ENCODE assay signal across 8 mouse cellular contexts in the genomic region with DNA sequence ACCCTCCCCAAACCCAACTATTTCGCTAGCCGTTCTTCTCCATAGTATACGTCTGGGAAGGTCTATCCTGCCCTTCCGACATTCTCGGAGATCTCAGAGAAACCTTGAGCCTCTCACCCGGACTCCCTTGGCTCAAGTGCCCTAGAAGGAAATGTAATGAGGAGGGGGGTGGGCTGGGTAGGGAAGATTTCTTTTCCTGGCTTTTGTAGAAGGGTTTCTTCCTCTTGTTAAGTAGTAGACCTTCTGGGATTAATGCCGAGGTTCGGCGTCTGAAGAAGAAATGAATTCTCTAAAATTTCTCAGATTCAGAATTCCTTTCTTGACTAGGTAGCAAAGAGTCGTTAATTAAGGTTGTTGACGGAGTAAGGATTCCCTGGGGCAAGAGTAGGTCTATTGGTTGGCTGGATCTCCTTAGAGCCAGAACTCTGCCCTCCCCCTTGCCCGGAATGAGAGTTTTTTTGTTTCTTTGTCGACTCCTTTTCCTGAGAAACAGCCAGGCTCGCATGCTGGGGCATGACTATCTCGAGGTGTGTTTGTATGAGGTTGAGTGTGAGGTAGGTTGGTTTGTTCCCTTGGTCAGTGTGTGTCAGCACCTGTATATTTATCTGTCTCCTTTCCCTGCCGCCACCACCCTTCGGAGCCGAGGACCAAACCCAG. TPM values are rescaled to one million over a fixed set of nuclear protein-coding genes. Genes with fewer than 3 reads are reported as not detected.
DNase-seq lines count a peak whose midpoint lies in the region; ATAC-seq lines count a peak whose summit lies in the region.

No protein-coding gene starts in this region.

- no peaks in the 10 kb centered on the region for H3K27me3 ChIP-seq in lung, embryonic 15.5 days
- H3K27me3 ChIP-seq in forebrain, embryonic 10.5 days (ENCODE audit: poor library complexity, severe bottlenecking) = peaks cover 53% of the 10 kb centered on the region
- peaks cover 38% of the 10 kb centered on the region for H3K27me3 ChIP-seq in midbrain, embryonic 15.5 days (replicated peaks)

- H3K27ac ChIP-seq in lung, embryonic 15.5 days = peak overlapping the region; percentile 90
- peak overlapping the region; percentile 65 for H3K27ac ChIP-seq in forebrain, embryonic 10.5 days
- H3K27ac ChIP-seq in midbrain, embryonic 15.5 days = no peak overlapping the region

- H3K4me2 ChIP-seq in lung, embryonic 15.5 days = peak overlapping the region; percentile 66
- peak overlapping the region; percentile 53 for H3K4me2 ChIP-seq in midbrain, embryonic 15.5 days

- H3K4me1 ChIP-seq in lung, embryonic 15.5 days = peaks cover 50% of the 10 kb centered on the region
- peaks cover 35% of the 10 kb centered on the region for H3K4me1 ChIP-seq in forebrain, embryonic 10.5 days
- H3K4me1 ChIP-seq in midbrain, embryonic 15.5 days = peaks cover 9% of the 10 kb centered on the region

- H3K9ac ChIP-seq in lung, embryonic 15.5 days = peak overlapping the region; percentile 62
- H3K9ac ChIP-seq in midbrain, embryonic 15.5 days = 0 out of 2 replicates have a peak overlapping the region, but pooled peaks have one; percentile 8

- WGBS in lung, embryonic 15.5 days = 5% methylated on average over 18 of the region's 18 CpGs
- WGBS in forebrain, embryonic 10.5 days = 3% methylated on average over 18 of the region's 18 CpGs
- 6% methylated on average over 18 of the region's 18 CpGs for WGBS in midbrain, embryonic 15.5 days

- no peaks in the 10 kb centered on the region for H3K9me3 ChIP-seq in lung, embryonic 15.5 days
- H3K9me3 ChIP-seq in forebrain, embryonic 10.5 days = no peaks in the 10 kb centered on the region; the same call in 1 of the 2 replicates
- H3K9me3 ChIP-seq in midbrain, embryonic 15.5 days = no peaks in the 10 kb centered on the region

- peak overlapping the region; percentile 55 for H3K4me3 ChIP-seq in lung, embryonic 15.5 days
- H3K4me3 ChIP-seq in forebrain, embryonic 10.5 days = peak overlapping the region; percentile 53
- peak overlapping the region; percentile 37 for H3K4me3 ChIP-seq in midbrain, embryonic 15.5 days

- no peaks in the 10 kb centered on the region for H3K36me3 ChIP-seq in lung, embryonic 15.5 days
- no peaks in the 10 kb centered on the region for H3K36me3 ChIP-seq in forebrain, embryonic 10.5 days (replicated peaks)
- H3K36me3 ChIP-seq in midbrain, embryonic 15.5 days (replicated peaks) = no peaks in the 10 kb centered on the region

- DNase-seq in lung, adult 18-20 months = no peak
- DNase-seq in forebrain, embryonic 10.5 days (ENCODE audit: extremely low spot score, low spot score) = no peak
- peak; percentile 53 for DNase-seq in kidney, adult 9 months
- no peak for DNase-seq in left cerebral cortex, adult 11 months (ENCODE audit: low spot score)
- DNase-seq in thymus, postnatal 25 days = no peak
- DNase-seq in layer of hippocampus, adult 9-11 months = no peak

- ATAC-seq in lung, embryonic 15.5 days (ENCODE audit: borderline replicate concordance, extremely low read depth, low FRiP score, low TSS enrichment) = no peak
- no peak; the same call in 1 of the 2 replicates for ATAC-seq in midbrain, embryonic 15.5 days (replicated peaks)

RNA-seq across cellular contexts. Expression of a gene that starts 0.8 kb away (rescaled TPM):
- polyA plus RNA-seq in lung, embryonic 15.5 days (2015; fragmentation: Nextera tagmentation; extraction: Ambion mirVana) = 102 and 115 TPM in 2 replicates
- polyA plus RNA-seq in forebrain, embryonic 10.5 days (2016; fragmentation: Nextera tagmentation; extraction: Ambion mirVana) = 16.2 and 16.5 TPM in 2 replicates
- polyA plus RNA-seq in midbrain, embryonic 15.5 days (2015; fragmentation: Nextera tagmentation; extraction: Ambion mirVana) = 9.4 and 11.8 TPM in 2 replicates

RNA-seq across cellular contexts. Expression of a gene that starts 19.5 kb away (rescaled TPM):
- polyA plus RNA-seq in lung, embryonic 15.5 days (2015; fragmentation: Nextera tagmentation; extraction: Ambion mirVana) = 6.4 and 7.5 TPM in 2 replicates
- 6.1 and 6.5 TPM in 2 replicates for polyA plus RNA-seq in forebrain, embryonic 10.5 days (2016; fragmentation: Nextera tagmentation; extraction: Ambion mirVana)
- 8.4 and 8.8 TPM in 2 replicates for polyA plus RNA-seq in midbrain, embryonic 15.5 days (2015; fragmentation: Nextera tagmentation; extraction: Ambion mirVana)

RNA-seq across cellular contexts. Expression of a gene that starts 27.0 kb away (rescaled TPM):
- 72.9 and 85.7 TPM in 2 replicates for polyA plus RNA-seq in lung, embryonic 15.5 days (2015; fragmentation: Nextera tagmentation; extraction: Ambion mirVana)
- 128 and 132 TPM in 2 replicates for polyA plus RNA-seq in forebrain, embryonic 10.5 days (2016; fragmentation: Nextera tagmentation; extraction: Ambion mirVana)
- polyA plus RNA-seq in midbrain, embryonic 15.5 days (2015; fragmentation: Nextera tagmentation; extraction: Ambion mirVana) = 205 and 216 TPM in 2 replicates

RNA-seq across cellular contexts. Expression of a gene that starts 49.4 kb away (rescaled TPM):
- polyA plus RNA-seq in lung, embryonic 15.5 days (2015; fragmentation: Nextera tagmentation; extraction: Ambion mirVana) = 2.2 and 3.4 TPM in 2 replicates
- polyA plus RNA-seq in forebrain, embryonic 10.5 days (2016; fragmentation: Nextera tagmentation; extraction: Ambion mirVana) = 0.74 and 0.91 TPM in 2 replicates
- polyA plus RNA-seq in midbrain, embryonic 15.5 days (2015; fragmentation: Nextera tagmentation; extraction: Ambion mirVana) = 0.66 and 0.87 TPM in 2 replicates
